Mouse (Mus musculus) lung, postnatal 14 days (tissue): ENCODE measurements around the gene Kcnj15.
A peak's percentile ranks its signal among the peaks of the same experiment; 100 is the strongest.

Source experiments
- DNase-seq: peaks from one replicate; pipeline ENCODE4 v3.0.0; 2021

The Kcnj15 gene

DNA sequence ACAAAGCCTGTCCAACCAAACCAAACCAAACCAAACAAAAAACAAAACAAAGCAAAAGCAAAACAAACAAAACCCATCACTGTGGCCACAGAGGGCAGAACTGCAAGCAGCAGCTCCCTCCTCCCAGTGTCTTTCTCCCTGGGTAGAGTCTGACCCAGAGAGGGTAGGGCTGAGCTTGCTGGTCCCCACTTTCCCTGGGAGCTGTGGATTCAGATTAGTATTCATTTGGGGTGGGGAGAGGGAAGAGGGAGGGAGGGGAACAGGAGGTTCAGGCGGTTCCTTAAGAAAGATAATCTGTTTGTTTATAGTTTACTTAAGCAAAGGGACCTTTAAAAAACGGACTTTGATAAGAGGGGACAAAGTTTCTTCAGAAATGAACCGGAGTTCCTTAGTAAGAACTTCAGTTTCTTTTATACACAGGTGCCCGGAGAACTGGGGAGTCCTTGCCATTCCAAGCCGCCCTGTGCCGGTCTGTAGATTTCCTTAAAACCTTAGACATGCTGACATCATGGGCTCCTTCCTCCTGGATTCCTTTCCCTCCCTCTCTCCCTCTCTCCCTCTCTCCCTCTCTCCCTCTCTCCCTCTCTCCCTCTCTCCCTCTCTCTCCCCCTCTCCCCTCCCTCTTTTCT, at the start of gene Kcnj15:
TSS of gene Kcnj15 (plus strand) at position 293 of the 629 bp plus-strand sequence.
- no peak for DNase-seq

DNA sequence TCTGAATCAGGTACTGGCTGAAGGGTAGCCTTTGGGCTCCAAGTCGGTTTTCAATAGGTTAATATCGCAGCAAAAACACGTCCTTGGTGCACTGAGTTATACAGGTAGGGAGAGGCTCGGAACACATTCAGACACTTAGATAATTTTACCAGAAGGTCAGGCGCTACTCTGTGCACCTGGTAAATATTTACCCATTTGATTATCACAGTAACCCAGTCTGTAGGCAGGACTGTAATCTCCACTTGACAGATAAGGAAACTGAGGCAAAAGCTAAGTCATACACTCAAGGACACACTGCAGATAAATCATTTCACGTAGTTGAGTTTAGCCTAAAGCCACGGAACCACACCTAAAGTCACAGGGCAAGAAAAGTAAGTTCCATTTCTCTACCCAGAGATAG, 49.1 kb upstream of the Kcnj15 start:
- no peak for DNase-seq

DNA sequence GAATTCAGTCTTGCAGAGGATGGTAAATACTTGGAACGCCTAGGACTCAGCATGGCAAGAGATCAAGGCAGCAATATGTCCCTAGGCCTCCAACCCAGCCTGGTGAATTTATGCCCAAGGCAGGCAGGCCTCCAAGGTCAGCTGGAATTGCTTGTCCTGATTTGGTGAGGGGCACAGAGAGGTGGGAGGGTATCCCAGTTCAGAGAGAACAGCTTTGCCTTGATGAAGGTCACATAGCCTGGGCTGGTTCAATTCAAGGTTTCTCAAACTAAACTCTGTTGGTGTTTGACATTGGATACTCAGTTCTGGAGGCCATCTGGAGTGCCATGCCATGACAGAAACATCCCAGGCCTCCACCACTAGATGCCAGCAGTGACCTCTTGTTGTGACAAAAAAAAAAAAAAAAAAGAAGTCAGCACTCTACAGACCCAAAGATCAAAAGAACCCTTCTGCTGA, 48.3 kb upstream of the Kcnj15 start:
- DNase-seq: peak; percentile 47

DNA sequence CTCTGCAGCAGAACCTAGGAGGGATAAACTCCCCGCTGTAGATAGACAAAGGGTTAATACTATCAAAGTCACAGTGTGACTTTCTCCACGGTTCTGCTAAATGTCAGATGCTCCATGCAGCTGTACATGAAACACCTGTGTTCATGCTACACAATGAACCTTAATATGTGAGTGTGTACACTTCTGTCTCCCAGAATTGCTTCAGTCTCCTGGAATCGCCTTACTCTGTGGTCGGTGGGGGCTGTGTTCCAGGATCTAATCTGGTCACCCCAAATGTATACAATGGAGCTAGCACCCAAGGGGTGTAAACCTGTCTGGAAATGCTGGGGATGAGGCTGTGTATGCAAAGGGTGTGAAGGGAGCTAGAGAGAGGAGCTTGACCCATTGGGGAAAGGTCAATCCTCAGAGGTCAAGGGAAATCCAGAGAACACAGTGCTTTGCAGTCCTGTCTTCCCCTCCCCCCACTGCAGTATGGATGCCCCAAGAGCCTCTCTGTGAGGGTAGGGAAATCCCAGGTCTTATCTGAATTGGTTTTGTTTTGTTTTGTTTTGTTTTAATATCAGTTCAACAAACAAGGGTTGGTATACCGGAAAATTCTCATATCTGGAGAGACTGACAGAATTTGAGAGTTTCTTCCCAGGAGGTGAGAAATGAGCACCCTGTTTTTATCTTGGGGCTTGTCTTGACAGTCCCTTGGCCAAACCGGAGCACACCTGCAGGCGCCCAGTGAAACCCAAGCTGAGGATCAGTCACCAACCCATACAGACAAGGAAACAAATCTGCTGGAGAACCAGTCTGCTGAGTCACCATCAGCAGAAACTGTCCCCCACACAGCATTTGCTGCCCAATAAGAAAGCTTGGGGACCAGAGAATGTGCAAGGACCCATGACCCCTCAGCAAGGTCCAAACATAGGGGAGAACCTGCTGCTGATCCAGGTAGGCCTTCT, 42.8 kb upstream of the Kcnj15 start:
- no peak for DNase-seq

DNA sequence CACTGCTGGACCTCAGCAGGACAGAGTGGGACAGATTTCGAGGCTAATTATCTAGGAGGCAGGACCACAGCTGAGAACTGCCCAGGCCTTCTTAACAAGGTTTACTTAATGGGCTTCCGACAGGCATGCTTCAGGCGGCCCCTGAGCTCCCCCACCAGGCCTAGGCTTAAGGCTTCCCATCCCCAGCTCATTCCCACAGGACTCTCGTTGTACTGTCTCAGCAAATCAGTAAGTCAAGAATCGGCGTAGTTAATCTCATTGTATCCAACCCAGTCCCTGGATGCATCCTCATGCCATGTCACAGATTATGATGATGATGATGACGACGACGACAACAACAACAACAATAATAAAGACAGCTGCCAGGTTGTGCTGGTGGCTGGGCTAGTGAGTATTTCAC, 41.6 kb upstream of the Kcnj15 start:
- no peak for DNase-seq

DNA sequence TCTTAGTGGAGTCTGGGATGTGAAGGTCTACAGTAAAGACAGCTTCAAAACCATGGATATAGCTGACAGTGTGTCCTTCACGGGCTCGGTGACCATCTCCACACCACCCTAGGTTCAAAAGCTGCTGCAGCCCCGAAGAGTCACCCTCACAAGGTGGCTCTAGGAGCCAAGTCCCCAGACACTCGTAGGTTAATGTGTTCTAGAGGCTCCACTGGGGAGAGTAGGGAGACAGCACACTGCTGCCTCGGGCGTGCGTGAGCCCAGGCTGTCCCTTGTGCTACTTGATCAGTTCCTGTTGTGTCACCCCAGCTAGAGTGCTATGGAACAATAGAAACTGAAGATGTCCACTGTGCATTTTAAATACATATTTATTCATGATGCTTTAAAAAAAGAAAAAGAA, 41.0 kb upstream of the Kcnj15 start:
- no peak for DNase-seq

DNA sequence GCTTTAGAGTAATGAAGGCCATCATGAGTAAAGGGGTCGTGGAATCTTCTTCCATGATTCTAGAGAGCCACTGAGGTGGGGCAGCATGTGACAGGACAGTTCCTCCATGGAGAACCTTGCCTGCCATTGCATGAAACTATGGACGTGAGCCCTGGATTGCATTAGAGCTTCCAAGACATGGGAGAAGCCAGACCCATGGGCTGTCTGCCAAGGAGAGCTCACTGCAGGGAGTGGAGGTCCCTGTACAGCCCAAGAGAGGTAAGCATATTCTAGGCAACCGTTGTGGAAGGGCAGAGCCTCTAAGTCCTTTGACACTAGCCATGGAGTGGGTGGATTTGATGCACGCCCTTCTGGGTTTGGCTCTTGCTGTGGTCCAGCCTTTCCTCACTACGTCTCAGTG, 40.5 kb upstream of the Kcnj15 start:
- DNase-seq: no peak

DNA sequence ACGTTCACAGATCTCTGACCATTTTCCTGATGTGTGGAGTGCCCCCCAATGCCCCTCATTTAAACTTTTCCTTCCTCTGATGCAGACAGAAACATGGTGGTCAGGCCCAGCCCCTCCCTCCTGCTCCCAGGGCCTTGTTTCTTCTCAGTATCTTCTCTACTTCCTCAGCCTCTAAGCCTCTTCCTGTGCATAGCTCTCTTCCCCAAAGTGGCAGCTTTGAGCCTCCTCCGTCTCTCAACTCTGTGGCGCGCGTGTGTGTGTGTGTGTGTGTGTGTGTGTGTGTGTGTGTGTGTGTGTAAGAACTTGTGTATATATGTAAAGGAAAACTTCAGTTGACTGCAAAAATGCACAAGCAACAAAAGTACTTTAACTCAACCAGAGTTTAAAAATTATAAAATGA, 38.6 kb upstream of the Kcnj15 start:
- DNase-seq: no peak

DNA sequence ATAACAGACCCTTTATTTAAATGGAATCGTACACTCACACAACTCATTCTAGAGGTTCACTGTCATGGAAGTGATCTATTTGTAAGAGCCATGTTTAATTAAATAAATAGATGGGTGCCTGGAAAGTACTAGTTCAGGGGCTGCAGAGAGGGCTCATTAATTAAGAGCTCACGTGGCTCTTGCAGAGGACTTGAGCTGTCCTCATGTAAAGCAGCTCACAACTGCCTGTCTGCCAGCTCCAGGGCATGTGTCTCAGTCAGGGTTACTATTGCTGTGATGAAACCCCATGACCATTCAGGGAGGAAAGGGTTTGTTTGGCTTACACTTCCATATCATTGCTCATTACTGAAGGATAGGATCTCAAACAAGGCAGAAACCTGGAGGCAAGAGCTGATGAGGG, 37.9 kb upstream of the Kcnj15 start:
- DNase-seq: no peak

DNA sequence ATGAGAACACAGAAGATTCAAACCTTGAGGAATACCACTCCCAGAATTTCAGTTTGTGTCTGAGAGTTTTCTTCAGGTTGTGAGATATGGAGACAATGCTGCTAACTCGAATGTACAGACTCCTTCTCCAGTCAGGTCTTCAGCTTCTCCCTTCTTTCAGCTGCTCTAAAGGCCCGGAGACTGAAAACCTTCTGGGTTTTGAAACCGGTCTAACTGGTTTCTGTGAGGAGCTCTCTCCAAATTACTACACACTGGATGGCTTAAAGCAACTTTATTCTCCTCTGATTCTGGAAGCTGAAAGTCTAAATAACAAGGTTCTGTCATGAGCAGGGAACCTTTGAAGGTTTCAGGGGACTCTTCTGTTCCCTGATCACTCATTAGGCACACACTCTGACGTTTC, 36.3 kb upstream of the Kcnj15 start:
- DNase-seq: peak; percentile 35

DNA sequence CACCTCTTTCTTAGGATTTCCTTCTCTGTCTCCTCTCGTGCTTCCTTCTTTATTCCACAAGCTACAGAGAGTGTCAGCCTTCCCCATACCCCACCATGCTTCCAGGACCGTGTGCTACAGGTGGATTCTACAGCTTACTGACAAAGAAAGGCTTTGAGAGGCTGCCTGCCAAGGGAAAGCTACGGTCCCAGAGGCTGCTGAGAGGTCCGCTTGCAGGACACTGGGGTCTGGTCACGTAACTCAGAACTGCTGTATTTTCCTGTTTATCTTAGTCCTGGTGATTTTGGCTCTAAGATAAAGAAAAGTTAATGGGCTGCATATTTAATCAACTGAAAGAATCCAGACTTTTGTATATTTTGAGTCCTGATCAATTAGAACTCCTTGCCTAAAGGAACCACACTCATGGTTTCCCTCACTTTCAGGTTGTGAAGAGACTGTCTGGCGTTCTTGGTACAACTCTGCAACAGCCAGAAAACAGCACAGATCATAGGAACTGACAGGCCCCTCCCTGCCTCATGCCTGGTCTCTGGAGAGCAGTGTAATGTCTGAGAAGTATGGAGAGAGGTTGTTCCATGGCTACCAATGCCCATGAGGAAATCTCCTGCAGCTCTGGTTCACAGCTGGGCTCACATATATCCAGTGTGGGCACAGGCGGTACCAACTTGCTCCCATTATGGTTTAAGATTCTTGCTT, 35.2 kb upstream of the Kcnj15 start:
- no peak for DNase-seq

DNA sequence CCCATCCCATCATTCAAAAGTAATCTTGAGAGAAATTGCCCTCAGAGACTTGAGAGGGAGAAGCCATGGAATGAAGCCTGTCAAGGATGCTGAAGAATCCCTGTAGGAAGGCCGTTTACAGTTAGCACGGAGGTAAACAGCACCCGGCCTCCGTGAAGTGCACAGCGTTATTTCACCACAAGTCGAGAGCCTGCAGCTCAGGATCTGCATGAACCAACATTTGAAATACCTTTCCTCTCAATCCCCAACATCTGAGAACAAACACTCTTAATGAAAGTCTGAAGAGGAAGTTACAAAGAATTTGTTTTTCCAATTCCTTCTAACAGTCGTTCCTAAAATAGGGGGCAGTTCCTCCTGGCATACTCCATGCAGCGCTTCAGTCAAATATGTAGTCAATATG, 33.9 kb upstream of the Kcnj15 start:
- no peak for DNase-seq

DNA sequence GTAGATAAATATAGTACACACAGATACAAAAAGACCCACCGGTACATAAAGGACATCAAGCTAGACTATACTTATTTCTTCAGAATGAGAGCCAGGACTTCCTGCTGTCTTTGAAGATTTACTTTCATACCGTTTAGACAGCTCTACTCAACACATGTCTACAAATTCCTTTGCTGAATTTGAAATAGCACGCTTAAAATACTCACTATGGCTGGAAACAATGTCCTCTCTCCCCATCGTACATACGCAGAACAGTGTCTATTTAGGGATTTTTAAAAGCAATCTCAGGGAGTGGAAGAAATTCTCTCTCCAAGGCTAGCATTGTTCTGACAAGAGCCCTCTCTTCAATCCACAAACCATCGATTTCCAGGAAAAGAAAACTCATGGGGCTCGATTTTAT, 32.1 kb upstream of the Kcnj15 start:
- no peak for DNase-seq

DNA sequence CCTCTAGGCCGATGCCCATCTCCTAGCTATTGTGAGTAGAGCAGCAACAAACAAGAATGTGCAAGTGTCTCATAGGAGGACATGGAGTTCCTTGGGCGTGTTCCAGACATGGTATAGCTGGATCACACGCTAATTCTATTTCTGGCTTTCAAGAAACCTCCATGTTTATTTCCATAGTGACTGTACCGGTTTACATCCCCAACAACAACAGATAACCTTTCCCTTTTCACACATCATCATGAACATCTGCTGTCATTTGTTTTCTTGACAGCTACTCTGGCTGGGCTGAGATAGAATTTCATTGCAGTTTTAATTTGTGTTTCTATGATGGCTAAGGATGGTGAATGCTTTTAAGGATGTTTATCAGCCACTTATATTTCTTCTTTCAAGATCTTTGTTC, 25.6 kb upstream of the Kcnj15 start:
- DNase-seq: no peak

DNA sequence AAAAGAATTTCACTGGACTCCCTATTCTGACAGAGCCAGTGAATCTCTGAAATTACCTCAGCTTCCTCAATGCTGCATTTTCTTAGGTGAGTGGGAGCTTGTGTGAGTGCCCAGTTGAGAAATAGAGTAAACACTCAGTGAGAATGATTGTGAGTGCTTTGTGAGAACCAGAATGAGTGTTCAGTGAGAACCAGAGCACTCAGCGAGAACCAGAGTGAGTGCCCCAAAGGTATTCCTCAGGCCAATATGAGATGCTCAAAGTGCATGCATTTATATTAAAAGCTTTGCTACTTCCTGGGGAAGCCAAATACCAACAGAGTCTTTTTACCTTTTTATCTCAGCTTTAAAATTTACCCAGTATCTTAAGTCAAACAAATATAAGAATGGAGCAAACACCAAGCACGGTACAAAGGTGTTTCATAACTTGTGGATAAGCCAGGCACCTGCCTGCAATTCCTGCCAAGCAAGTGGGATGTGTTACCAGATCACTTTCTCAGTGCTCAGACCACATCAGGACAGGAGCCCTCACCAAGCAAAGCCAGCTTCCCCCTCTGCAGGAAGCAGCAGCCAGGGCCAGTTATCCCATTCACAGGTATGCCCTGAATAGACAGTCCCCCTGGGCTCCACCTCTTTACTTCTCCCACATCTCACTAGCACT, 22.3 kb upstream of the Kcnj15 start:
- DNase-seq: no peak

DNA sequence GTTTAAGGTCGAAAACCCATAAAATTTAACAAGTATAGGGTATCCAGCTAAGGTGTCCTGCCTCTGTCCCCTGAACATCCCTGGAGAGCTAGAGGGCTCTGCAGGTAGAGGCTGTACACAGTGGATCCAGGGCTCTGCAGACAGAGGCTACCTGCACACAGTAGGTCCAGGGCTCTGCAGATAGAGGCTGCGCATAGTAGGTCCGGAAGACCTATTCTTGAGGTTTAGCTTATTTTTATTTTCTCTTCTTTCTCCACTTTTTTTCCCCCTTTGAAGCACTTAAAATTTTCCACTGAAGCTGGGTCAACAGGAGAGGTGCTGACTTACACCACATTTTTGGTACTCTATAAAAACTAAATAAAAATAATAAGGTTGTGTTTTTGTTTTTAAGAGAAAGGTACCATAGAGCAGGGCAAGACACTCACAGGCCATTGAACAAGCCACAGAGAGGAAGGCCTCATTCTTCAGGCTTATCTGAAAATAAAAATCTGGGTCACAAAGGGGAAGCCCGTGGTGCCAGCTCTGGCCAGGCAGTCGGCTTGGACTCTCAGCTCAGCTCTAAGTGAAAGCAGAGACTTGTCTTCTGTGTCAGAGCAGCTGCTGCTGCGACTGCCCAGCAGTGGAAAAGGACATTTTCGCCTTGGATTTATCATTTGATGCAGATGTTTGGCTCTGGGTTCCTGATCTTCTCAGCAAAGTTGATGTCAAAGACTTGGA, 18.0 kb upstream of the Kcnj15 start:
- no peak for DNase-seq

DNA sequence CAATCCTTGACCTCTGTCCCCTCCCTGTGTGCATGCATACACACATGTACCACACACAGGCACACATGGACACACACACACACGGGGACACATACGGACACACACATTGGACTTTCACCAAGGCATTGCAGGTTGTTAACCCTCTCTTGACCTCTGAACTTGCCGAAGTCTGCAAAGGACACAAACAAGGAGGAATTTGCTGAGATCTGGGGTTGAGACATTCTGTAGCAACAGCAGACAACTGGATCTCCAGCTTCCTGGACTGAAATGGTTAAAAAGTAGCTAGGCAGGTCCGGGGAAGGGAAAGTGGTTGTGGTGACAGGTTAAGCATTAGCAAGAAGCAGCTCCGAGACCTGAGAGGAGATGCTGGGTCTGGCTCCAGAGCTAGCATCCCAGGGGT, 16.7 kb upstream of the Kcnj15 start:
- no peak for DNase-seq

DNA sequence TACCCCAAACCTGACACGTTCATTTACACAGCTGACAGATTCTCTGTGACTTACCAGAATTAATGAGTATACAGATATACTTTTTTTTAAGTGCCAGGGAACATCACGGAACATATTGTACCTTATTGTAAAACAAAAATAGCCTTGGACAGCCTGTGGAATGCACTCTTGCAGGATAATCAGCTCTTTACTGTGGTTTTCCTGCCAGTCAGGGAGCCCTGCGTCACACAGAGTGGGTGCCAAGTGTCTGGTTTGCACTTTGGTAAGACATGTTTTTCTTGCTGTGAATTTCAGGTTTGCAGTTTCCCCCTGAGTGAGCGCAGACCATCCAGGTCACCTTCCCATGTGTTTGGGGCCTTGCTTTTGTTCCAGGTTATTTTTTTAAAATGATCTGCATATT, 15.8 kb upstream of the Kcnj15 start:
- DNase-seq: peak; percentile 73

DNA sequence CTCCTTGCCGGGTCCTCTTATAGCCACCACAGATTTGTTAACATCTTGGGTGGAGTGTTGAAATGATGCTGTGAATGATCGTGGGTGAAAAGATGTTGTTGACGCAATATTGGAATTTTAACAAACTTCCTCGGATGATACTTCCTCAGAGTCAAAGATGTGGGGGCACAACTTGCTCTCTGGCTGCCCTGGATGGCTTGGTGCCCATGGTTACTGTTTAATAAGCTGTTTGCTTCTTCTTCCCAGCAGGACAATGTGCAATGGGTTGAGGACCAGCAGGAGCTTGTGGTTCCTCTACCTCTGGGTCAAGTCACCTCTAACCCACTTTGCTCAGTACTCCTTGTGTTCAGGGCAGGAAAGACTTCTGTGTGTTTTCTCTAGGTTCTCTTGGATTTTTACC, 15.2 kb upstream of the Kcnj15 start:
- DNase-seq: no peak

DNA sequence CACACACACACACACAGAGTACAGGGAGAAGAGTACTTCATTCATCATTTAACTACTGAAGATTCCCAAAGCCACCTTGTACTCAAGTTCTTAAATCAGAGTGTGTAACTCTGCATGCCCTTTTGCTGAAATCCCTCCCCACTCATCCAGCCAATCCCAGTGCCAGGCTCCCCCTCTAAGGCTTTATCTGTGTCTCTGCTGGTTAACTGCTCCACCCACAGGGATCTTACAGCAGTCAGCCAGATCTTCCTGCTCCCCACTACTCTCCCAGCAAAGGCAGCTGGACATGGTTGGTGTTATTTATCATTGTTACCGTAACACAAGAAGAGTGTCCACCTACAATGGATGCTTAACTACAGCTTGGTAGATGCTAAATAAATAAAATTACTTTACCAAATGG, 14.0 kb upstream of the Kcnj15 start:
- DNase-seq: no peak

DNA sequence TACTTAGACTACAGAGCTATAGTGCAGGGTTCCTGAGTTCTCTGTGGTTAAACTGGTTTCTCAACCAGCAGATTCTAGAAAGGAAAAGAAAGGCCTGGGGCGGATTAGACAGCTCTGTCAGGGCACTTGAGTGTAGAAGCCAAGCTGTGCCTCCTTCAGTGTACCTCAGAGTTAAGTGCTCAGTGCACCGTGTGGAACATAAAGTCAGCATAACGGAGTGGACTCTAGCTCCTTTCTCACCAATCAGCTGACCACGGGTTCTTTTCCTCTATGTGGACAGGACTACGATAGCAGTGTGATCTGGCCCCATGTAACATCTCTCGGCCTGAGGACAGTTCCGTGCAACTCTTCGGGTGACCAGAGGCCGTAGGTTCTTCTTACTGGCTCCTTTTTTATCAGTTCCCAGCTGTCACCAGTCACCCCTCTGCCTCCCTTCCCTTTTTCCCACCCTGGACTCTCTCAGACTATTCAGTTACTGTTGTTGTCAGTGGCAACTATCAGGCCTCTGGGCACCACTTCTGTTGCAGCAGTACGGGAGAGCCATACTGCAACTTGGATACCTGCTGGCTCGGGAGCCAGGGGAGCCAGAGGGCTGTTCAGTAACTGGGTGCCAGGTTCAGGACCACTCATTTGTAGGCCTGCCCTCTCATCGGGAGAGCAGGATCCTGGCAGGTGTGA, 12.6 kb upstream of the Kcnj15 start:
- no peak for DNase-seq

DNA sequence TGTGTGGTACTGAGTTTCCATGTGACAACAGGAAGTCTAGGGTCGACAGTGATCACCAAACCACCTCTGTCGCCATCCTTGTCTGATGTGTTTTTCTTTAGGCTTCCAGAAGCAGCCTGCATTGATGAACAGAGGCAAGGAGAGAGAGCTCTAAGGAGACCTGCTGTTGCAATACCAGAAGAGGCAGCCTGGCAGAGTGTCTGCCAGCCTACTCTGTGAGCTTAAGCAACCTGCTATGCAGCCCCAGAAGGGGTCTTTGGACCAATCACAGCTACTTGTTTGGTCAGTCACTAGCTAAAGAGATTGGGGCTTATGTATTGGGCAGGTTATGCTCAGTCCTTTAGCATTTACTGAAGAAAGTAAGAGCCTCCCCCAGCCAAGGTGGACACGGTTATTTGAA, 11.9 kb upstream of the Kcnj15 start:
- no peak for DNase-seq
